Mouse (Mus musculus): ENCODE measurements around the gene Mgat5. TPM values are rescaled to one million over a fixed set of nuclear protein-coding genes. Genes with fewer than 3 reads are reported as not detected.

Gene Mgat5
- polyA plus RNA-seq, 1 experiment: 3.6 TPM

GRCm38 (mm10) chr1:127523364-127523763 is 318.5 kb downstream of the Mgat5 start:
- Histone ChIP-seq H3K79me3 (ENCODE audit: low read depth) (no peaks in the 10 kb centered on the region), H3ac (ENCODE audit: control insufficient read depth, insufficient read length, low read depth) (no peak overlapping the region), H3K36me3 (ENCODE audit: control insufficient read depth, insufficient read depth) (no peaks in the 10 kb centered on the region), H3K4me3 (ENCODE audit: insufficient read depth, poor library complexity, severe bottlenecking) (no peak overlapping the region), H3K79me2 (ENCODE audit: control insufficient read depth, insufficient read depth) (no peaks in the 10 kb centered on the region), H3K27me3 (ENCODE audit: control insufficient read depth, insufficient read depth, insufficient read length) (peaks cover 6% of the 10 kb centered on the region)
- no peak for TF ChIP-seq FOSL1 (IDR thresholded peaks at IDR 0.05; ENCODE audit: insufficient read depth, low read length, poor library complexity, severe bottlenecking)
- TF ChIP-seq MYOG (IDR thresholded peaks at IDR 0.05; ENCODE audit: control insufficient read depth, extremely low read depth, insufficient read length): no peak
- TF ChIP-seq USF1 (IDR thresholded peaks at IDR 0.05; ENCODE audit: low read depth): no peak
- no peak for TF ChIP-seq CTCF (IDR thresholded peaks at IDR 0.05; ENCODE audit: control insufficient read depth, insufficient read depth, insufficient read length)
- TF ChIP-seq CEBPB (IDR thresholded peaks at IDR 0.05; ENCODE audit: low read depth): no peak
- no peak for TF ChIP-seq MYOD1 (IDR thresholded peaks at IDR 0.05; ENCODE audit: control insufficient read depth, insufficient read length, low read depth)
- TF ChIP-seq MAX (IDR thresholded peaks at IDR 0.05): no peak

- H3K36me3 ChIP-seq (ENCODE audit: control insufficient read depth, insufficient read depth): no peaks in the 10 kb centered on the region
- H3K27me3 ChIP-seq (ENCODE audit: control insufficient read depth, insufficient read depth, insufficient read length): peaks cover 8% of the 10 kb centered on the region
- no peak overlapping the region for H3ac ChIP-seq (ENCODE audit: control insufficient read depth, insufficient read length, low read depth)
- no peaks in the 10 kb centered on the region for H3K79me2 ChIP-seq (ENCODE audit: control insufficient read depth, insufficient read depth)
- H3K4me3 ChIP-seq (ENCODE audit: insufficient read depth, poor library complexity, severe bottlenecking): no peak overlapping the region
- no peaks in the 10 kb centered on the region for H3K79me3 ChIP-seq (ENCODE audit: low read depth)
- no peak for TF ChIP-seq MAX (IDR thresholded peaks at IDR 0.05)
- TF ChIP-seq CEBPB (IDR thresholded peaks at IDR 0.05; ENCODE audit: low read depth): no peak
- TF ChIP-seq USF1 (IDR thresholded peaks at IDR 0.05; ENCODE audit: low read depth): no peak
- no peak for TF ChIP-seq MYOG (IDR thresholded peaks at IDR 0.05; ENCODE audit: control insufficient read depth, extremely low read depth, insufficient read length)
- no peak for TF ChIP-seq CTCF (IDR thresholded peaks at IDR 0.05; ENCODE audit: control insufficient read depth, insufficient read depth, insufficient read length)
- no peak for TF ChIP-seq FOSL1 (IDR thresholded peaks at IDR 0.05; ENCODE audit: insufficient read depth, low read length, poor library complexity, severe bottlenecking)
- TF ChIP-seq MYOD1 (IDR thresholded peaks at IDR 0.05; ENCODE audit: control insufficient read depth, insufficient read length, low read depth): no peak
These were observed 326.2 kb downstream of the Mgat5 start for GRCm38 (mm10) chr1:127530849-127531580.

GRCm38 (mm10) chr1:127531723-127532122 is 326.9 kb downstream of the Mgat5 start:
- H3K79me2 ChIP-seq (ENCODE audit: control insufficient read depth, insufficient read depth): no peaks in the 10 kb centered on the region

DNA sequence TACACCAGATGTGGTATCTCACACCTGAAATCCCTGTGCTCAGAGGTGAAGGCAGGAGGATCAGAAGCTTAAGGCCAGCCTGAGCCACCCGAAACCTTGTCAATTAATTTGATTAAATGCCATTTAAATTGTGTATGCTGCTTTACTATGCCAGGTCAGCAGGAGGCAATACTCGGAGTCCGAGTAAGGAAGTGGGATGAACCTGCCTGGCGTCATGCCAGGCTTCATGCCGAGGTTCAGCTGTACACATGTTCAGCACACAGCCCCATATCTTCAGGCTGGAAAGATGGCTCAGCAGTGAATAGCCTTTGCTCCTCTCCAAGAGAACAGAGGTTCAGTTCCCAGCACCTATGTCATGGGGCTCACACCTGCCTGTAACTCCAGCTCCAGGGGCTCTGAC is 331.6 kb downstream of the Mgat5 start:
- H3K79me3 ChIP-seq (ENCODE audit: low read depth): no peaks in the 10 kb centered on the region
- no peak overlapping the region for H3ac ChIP-seq (ENCODE audit: control insufficient read depth, insufficient read length, low read depth)
- H3K4me3 ChIP-seq (ENCODE audit: insufficient read depth, poor library complexity, severe bottlenecking): no peak overlapping the region

More at GRCm38 (mm10) chr1:127531723-127532122, 326.9 kb downstream of the Mgat5 start:
- no peak for TF ChIP-seq MAX (IDR thresholded peaks at IDR 0.05)
- no peak for TF ChIP-seq CTCF (IDR thresholded peaks at IDR 0.05; ENCODE audit: control insufficient read depth, insufficient read depth, insufficient read length)
- TF ChIP-seq USF1 (IDR thresholded peaks at IDR 0.05; ENCODE audit: low read depth): no peak
- no peak for TF ChIP-seq FOSL1 (IDR thresholded peaks at IDR 0.05; ENCODE audit: insufficient read depth, low read length, poor library complexity, severe bottlenecking)
- TF ChIP-seq MYOG (IDR thresholded peaks at IDR 0.05; ENCODE audit: control insufficient read depth, extremely low read depth, insufficient read length): no peak
- TF ChIP-seq CEBPB (IDR thresholded peaks at IDR 0.05; ENCODE audit: low read depth): no peak
- no peak for TF ChIP-seq MYOD1 (IDR thresholded peaks at IDR 0.05; ENCODE audit: control insufficient read depth, insufficient read length, low read depth)
- Histone ChIP-seq H3K4me3 (ENCODE audit: insufficient read depth, poor library complexity, severe bottlenecking) (no peak overlapping the region), H3K36me3 (ENCODE audit: control insufficient read depth, insufficient read depth) (no peaks in the 10 kb centered on the region), H3K79me3 (ENCODE audit: low read depth) (no peaks in the 10 kb centered on the region), H3K27me3 (ENCODE audit: control insufficient read depth, insufficient read depth, insufficient read length) (peaks cover 15% of the 10 kb centered on the region), H3ac (ENCODE audit: control insufficient read depth, insufficient read length, low read depth) (no peak overlapping the region)

GRCm38 (mm10) chr1:127537204-127538038 is 332.6 kb downstream of the Mgat5 start:
- Histone ChIP-seq H3K79me3 (ENCODE audit: low read depth) (no peaks in the 10 kb centered on the region), H3K36me3 (ENCODE audit: control insufficient read depth, insufficient read depth) (no peaks in the 10 kb centered on the region), H3K27me3 (ENCODE audit: control insufficient read depth, insufficient read depth, insufficient read length) (peaks cover 25% of the 10 kb centered on the region), H3ac (ENCODE audit: control insufficient read depth, insufficient read length, low read depth) (no peak overlapping the region), H3K79me2 (ENCODE audit: control insufficient read depth, insufficient read depth) (no peaks in the 10 kb centered on the region), H3K4me3 (ENCODE audit: insufficient read depth, poor library complexity, severe bottlenecking) (no peak overlapping the region)
- no peak for TF ChIP-seq FOSL1 (IDR thresholded peaks at IDR 0.05; ENCODE audit: insufficient read depth, low read length, poor library complexity, severe bottlenecking)
- no peak for TF ChIP-seq MAX (IDR thresholded peaks at IDR 0.05)
- TF ChIP-seq USF1 (IDR thresholded peaks at IDR 0.05; ENCODE audit: low read depth): no peak
- no peak for TF ChIP-seq MYOD1 (IDR thresholded peaks at IDR 0.05; ENCODE audit: control insufficient read depth, insufficient read length, low read depth)
- no peak for TF ChIP-seq CTCF (IDR thresholded peaks at IDR 0.05; ENCODE audit: control insufficient read depth, insufficient read depth, insufficient read length)

More for the DNA sequence above, 331.6 kb downstream of the Mgat5 start:
- Histone ChIP-seq H3K79me2 (ENCODE audit: control insufficient read depth, insufficient read depth) (no peaks in the 10 kb centered on the region), H3K36me3 (ENCODE audit: control insufficient read depth, insufficient read depth) (no peaks in the 10 kb centered on the region), H3K27me3 (ENCODE audit: control insufficient read depth, insufficient read depth, insufficient read length) (peaks cover 25% of the 10 kb centered on the region)
- TF ChIP-seq FOSL1 (IDR thresholded peaks at IDR 0.05; ENCODE audit: insufficient read depth, low read length, poor library complexity, severe bottlenecking) (no peak), CEBPB (IDR thresholded peaks at IDR 0.05; ENCODE audit: low read depth) (no peak), MYOD1 (IDR thresholded peaks at IDR 0.05; ENCODE audit: control insufficient read depth, insufficient read length, low read depth) (no peak), MYOG (IDR thresholded peaks at IDR 0.05; ENCODE audit: control insufficient read depth, extremely low read depth, insufficient read length) (no peak), CTCF (IDR thresholded peaks at IDR 0.05; ENCODE audit: control insufficient read depth, insufficient read depth, insufficient read length) (no peak), MAX (IDR thresholded peaks at IDR 0.05) (no peak), USF1 (IDR thresholded peaks at IDR 0.05; ENCODE audit: low read depth) (no peak)
